Mouse (Mus musculus): ENCODE results near the gene Tmem238. TPM values are rescaled to one million over a fixed set of nuclear protein-coding genes. Genes with fewer than 3 reads are reported as not detected.

Tmem238 gene
- polyA plus RNA-seq, 1 experiment from 2014 or later: 4.8 TPM

- H3K9ac ChIP-seq: no peak overlapping the region
- no peak overlapping the region for H3K4me3 ChIP-seq
- H3K36me3 ChIP-seq: peaks cover 49% of the 10 kb centered on the region
- WGBS: 42% methylated on average over 2 of the region's 2 CpGs
- H3K4me2 ChIP-seq: no peak overlapping the region
- no peaks in the 10 kb centered on the region for H3K27me3 ChIP-seq (replicated peaks)
- H3K9me3 ChIP-seq (replicated peaks): no peaks in the 10 kb centered on the region
- ATAC-seq (ENCODE audit: insufficient number of reproducible peaks, low FRiP score): no peak
- H3K27ac ChIP-seq (ENCODE audit: poor library complexity, severe bottlenecking): no peak overlapping the region
- H3K4me1 ChIP-seq (replicated peaks): peaks cover 35% of the 10 kb centered on the region
Observed at GRCm38 (mm10) chr7:4743354-4743753, 46.1 kb downstream of the Tmem238 start.

GRCm38 (mm10) chr7:4742482-4742819 is 47.0 kb downstream of the Tmem238 start:
- ATAC-seq (ENCODE audit: insufficient number of reproducible peaks, low FRiP score): no peak
- peak overlapping the region; percentile 91 for H3K4me2 ChIP-seq
- H3K27ac ChIP-seq (ENCODE audit: poor library complexity, severe bottlenecking): no peak overlapping the region
- peak overlapping the region; percentile 28 for H3K9ac ChIP-seq
- no peak overlapping the region for H3K4me3 ChIP-seq
- no peaks in the 10 kb centered on the region for H3K27me3 ChIP-seq (replicated peaks)
- WGBS: 84% methylated on average over 6 of the region's 6 CpGs
- H3K4me1 ChIP-seq (replicated peaks): peaks cover 35% of the 10 kb centered on the region
- no peaks in the 10 kb centered on the region for H3K9me3 ChIP-seq (replicated peaks)
- H3K36me3 ChIP-seq: peaks cover 49% of the 10 kb centered on the region

GRCm38 (mm10) chr7:4741672-4742481 is 47.6 kb downstream of the Tmem238 start:
- 78% methylated on average over 21 of the region's 21 CpGs for WGBS
- Histone ChIP-seq H3K27me3 (replicated peaks) (no peaks in the 10 kb centered on the region), H3K9ac (peak overlapping the region; percentile 28), H3K4me2 (peak overlapping the region; percentile 91), H3K27ac (ENCODE audit: poor library complexity, severe bottlenecking) (peak overlapping the region; percentile 93), H3K36me3 (peaks cover 46% of the 10 kb centered on the region), H3K9me3 (replicated peaks) (no peaks in the 10 kb centered on the region), H3K4me3 (peak overlapping the region; percentile 88), H3K4me1 (replicated peaks) (peaks cover 33% of the 10 kb centered on the region)
- ATAC-seq (ENCODE audit: insufficient number of reproducible peaks, low FRiP score): no peak

- Histone ChIP-seq H3K4me1 (replicated peaks) (peaks cover 28% of the 10 kb centered on the region), H3K27ac (ENCODE audit: poor library complexity, severe bottlenecking) (peak overlapping the region; percentile 93), H3K4me3 (peak overlapping the region; percentile 88), H3K27me3 (replicated peaks) (no peaks in the 10 kb centered on the region), H3K9ac (peak overlapping the region; percentile 94), H3K9me3 (replicated peaks) (no peaks in the 10 kb centered on the region), H3K36me3 (peaks cover 39% of the 10 kb centered on the region), H3K4me2 (peak overlapping the region; percentile 91)
- 5% methylated on average over 4 of the region's 4 CpGs for WGBS
- peak; percentile 33; the same call in 1 of the 2 replicates for ATAC-seq (ENCODE audit: insufficient number of reproducible peaks, low FRiP score)
Observed at GRCm38 (mm10) chr7:4741151-4741550, 48.3 kb downstream of the Tmem238 start.

- Histone ChIP-seq H3K36me3 (peaks cover 31% of the 10 kb centered on the region), H3K27ac (ENCODE audit: poor library complexity, severe bottlenecking) (peak overlapping the region; percentile 93), H3K27me3 (replicated peaks) (no peaks in the 10 kb centered on the region), H3K9ac (peak overlapping the region; percentile 94), H3K4me3 (peak overlapping the region; percentile 88), H3K9me3 (replicated peaks) (no peaks in the 10 kb centered on the region), H3K4me1 (replicated peaks) (peaks cover 28% of the 10 kb centered on the region), H3K4me2 (peak overlapping the region; percentile 91)
- 2% methylated on average over 12 of the region's 14 CpGs for WGBS
- peak; percentile 25 for ATAC-seq (ENCODE audit: insufficient number of reproducible peaks, low FRiP score)
Observed at GRCm38 (mm10) chr7:4740309-4740727, 49.1 kb downstream of the Tmem238 start.

GRCm38 (mm10) chr7:4739544-4740275 is 49.7 kb downstream of the Tmem238 start, which contains the start of gene Kmt5c:
Gene Kmt5c, plus strand, starts transcription at chr7:4740115.
- Histone ChIP-seq H3K9me3 (replicated peaks) (no peaks in the 10 kb centered on the region), H3K27me3 (replicated peaks) (no peaks in the 10 kb centered on the region), H3K27ac (ENCODE audit: poor library complexity, severe bottlenecking) (peak within 1 kb of the TSS; percentile 93), H3K4me1 (replicated peaks) (peaks cover 28% of the 10 kb centered on the region), H3K4me3 (peak within 1 kb of the TSS; percentile 88), H3K36me3 (peaks cover 25% of the 10 kb centered on the region), H3K4me2 (peak within 1 kb of the TSS; percentile 91), H3K9ac (peak within 1 kb of the TSS; percentile 94)
- under 1% methylated on average over 36 of the region's 44 CpGs for WGBS
- peak; percentile 95 for ATAC-seq (ENCODE audit: insufficient number of reproducible peaks, low FRiP score)

GRCm38 (mm10) chr7:4739041-4739543 is 50.4 kb downstream of the Tmem238 start:
- H3K4me3 ChIP-seq: peak overlapping the region; percentile 41
- H3K4me1 ChIP-seq (replicated peaks): peaks cover 28% of the 10 kb centered on the region
- peak overlapping the region; percentile 70 for H3K27ac ChIP-seq (ENCODE audit: poor library complexity, severe bottlenecking)
- WGBS: 52% methylated on average over 10 of the region's 10 CpGs
- H3K9me3 ChIP-seq (replicated peaks): no peaks in the 10 kb centered on the region
- ATAC-seq (ENCODE audit: insufficient number of reproducible peaks, low FRiP score): no peak
- peak overlapping the region; percentile 67 for H3K4me2 ChIP-seq
- H3K9ac ChIP-seq: no peak overlapping the region; the same call in 1 of the 2 replicates
- H3K27me3 ChIP-seq (replicated peaks): no peaks in the 10 kb centered on the region
- peaks cover 19% of the 10 kb centered on the region for H3K36me3 ChIP-seq

Other genes with a start within 250 kb of the Tmem238 start
- 1.4 and 1.6 TPM in 2 replicates for gene Syt5, start 242.1 kb downstream of the Tmem238 start, polyA plus RNA-seq (2016; fragmentation: Nextera tagmentation; extraction: Ambion mirVana)
- gene Ptprh, start 185.6 kb downstream of the Tmem238 start, polyA plus RNA-seq (2016; fragmentation: Nextera tagmentation; extraction: Ambion mirVana): not detected in 2 replicates
- gene Tmem86b, start 158.2 kb downstream of the Tmem238 start, polyA plus RNA-seq (2016; fragmentation: Nextera tagmentation; extraction: Ambion mirVana): 3.2 and 3.7 TPM in 2 replicates
- gene Ppp6r1, start 130.6 kb downstream of the Tmem238 start, polyA plus RNA-seq (2016; fragmentation: Nextera tagmentation; extraction: Ambion mirVana): 9.8 and 10.2 TPM in 2 replicates
- gene Hspbp1, start 104.6 kb downstream of the Tmem238 start, polyA plus RNA-seq (2016; fragmentation: Nextera tagmentation; extraction: Ambion mirVana): 78.2 and 84.7 TPM in 2 replicates
- 1.0 and 1.7 TPM in 2 replicates for gene Brsk1, start 99.1 kb downstream of the Tmem238 start, polyA plus RNA-seq (2016; fragmentation: Nextera tagmentation; extraction: Ambion mirVana)
- 0.08 TPM in 1 of 2 replicates, not detected in the other for gene Tmem150b, start 64.4 kb downstream of the Tmem238 start, polyA plus RNA-seq (2016; fragmentation: Nextera tagmentation; extraction: Ambion mirVana)
- gene Kmt5c, start 49.5 kb downstream of the Tmem238 start, polyA plus RNA-seq (2016; fragmentation: Nextera tagmentation; extraction: Ambion mirVana): 60.7 and 65.0 TPM in 2 replicates
- 41.0 and 44.4 TPM in 2 replicates for gene Cox6b2, start 36.6 kb downstream of the Tmem238 start, polyA plus RNA-seq (2016; fragmentation: Nextera tagmentation; extraction: Ambion mirVana)
- gene Fam71e2, start 18.4 kb downstream of the Tmem238 start, polyA plus RNA-seq (2016; fragmentation: Nextera tagmentation; extraction: Ambion mirVana): not detected in 2 replicates
- 0.28 TPM in 1 of 2 replicates, not detected in the other for gene Il11, start 6.8 kb downstream of the Tmem238 start, polyA plus RNA-seq (2016; fragmentation: Nextera tagmentation; extraction: Ambion mirVana)
- gene Tmem190, start 6.7 kb downstream of the Tmem238 start, polyA plus RNA-seq (2016; fragmentation: Nextera tagmentation; extraction: Ambion mirVana): not detected in 2 replicates
- gene Rpl28, start 3.2 kb upstream of the Tmem238 start, polyA plus RNA-seq (2016; fragmentation: Nextera tagmentation; extraction: Ambion mirVana): 279 and 284 TPM in 2 replicates
- gene Ube2s, start 22.9 kb upstream of the Tmem238 start, polyA plus RNA-seq (2016; fragmentation: Nextera tagmentation; extraction: Ambion mirVana): 344 and 363 TPM in 2 replicates
- gene Shisa7, start 55.0 kb upstream of the Tmem238 start, polyA plus RNA-seq (2016; fragmentation: Nextera tagmentation; extraction: Ambion mirVana): 0.05 TPM in 1 of 2 replicates, not detected in the other
- gene Isoc2b, start 80.6 kb upstream of the Tmem238 start, polyA plus RNA-seq (2016; fragmentation: Nextera tagmentation; extraction: Ambion mirVana): 3.9 and 4.4 TPM in 2 replicates
- 0.74 and 1.0 TPM in 2 replicates for gene Isoc2a, start 87.5 kb upstream of the Tmem238 start, polyA plus RNA-seq (2016; fragmentation: Nextera tagmentation; extraction: Ambion mirVana)
- gene Gm36210, start 116.9 kb upstream of the Tmem238 start, polyA plus RNA-seq (2016; fragmentation: Nextera tagmentation; extraction: Ambion mirVana): 0.27 and 0.30 TPM in 2 replicates
- gene Zfp628, start 125.6 kb upstream of the Tmem238 start, polyA plus RNA-seq (2016; fragmentation: Nextera tagmentation; extraction: Ambion mirVana): 2.6 and 2.9 TPM in 2 replicates
- gene Nat14, start 132.4 kb upstream of the Tmem238 start, polyA plus RNA-seq (2016; fragmentation: Nextera tagmentation; extraction: Ambion mirVana): 4.6 and 5.5 TPM in 2 replicates
- gene Ssc5d, start 136.1 kb upstream of the Tmem238 start, polyA plus RNA-seq (2016; fragmentation: Nextera tagmentation; extraction: Ambion mirVana): 1.5 and 1.7 TPM in 2 replicates
- gene Sbk2, start 174.8 kb upstream of the Tmem238 start, polyA plus RNA-seq (2016; fragmentation: Nextera tagmentation; extraction: Ambion mirVana): 2.1 and 2.6 TPM in 2 replicates
- gene Sbk3, start 181.5 kb upstream of the Tmem238 start, polyA plus RNA-seq (2016; fragmentation: Nextera tagmentation; extraction: Ambion mirVana): 0.08 and 0.17 TPM in 2 replicates
- gene Zfp579, start 206.5 kb upstream of the Tmem238 start, polyA plus RNA-seq (2016; fragmentation: Nextera tagmentation; extraction: Ambion mirVana): 26.0 and 29.3 TPM in 2 replicates
- 9.8 and 10.4 TPM in 2 replicates for gene Zfp524, start 224.8 kb upstream of the Tmem238 start, polyA plus RNA-seq (2016; fragmentation: Nextera tagmentation; extraction: Ambion mirVana)
- 28.9 and 31.2 TPM in 2 replicates for gene Fiz1, start 225.0 kb upstream of the Tmem238 start, polyA plus RNA-seq (2016; fragmentation: Nextera tagmentation; extraction: Ambion mirVana)
- not detected in 2 replicates for gene Gm44973, start 225.8 kb upstream of the Tmem238 start, polyA plus RNA-seq (2016; fragmentation: Nextera tagmentation; extraction: Ambion mirVana)
- gene Zfp865, start 230.7 kb upstream of the Tmem238 start, polyA plus RNA-seq (2016; fragmentation: Nextera tagmentation; extraction: Ambion mirVana): 5.1 and 5.4 TPM in 2 replicates
- 1.5 and 1.7 TPM in 2 replicates for gene Ccdc106, start 230.9 kb upstream of the Tmem238 start, polyA plus RNA-seq (2016; fragmentation: Nextera tagmentation; extraction: Ambion mirVana)
- gene 4632433K11Rik, start 244.5 kb upstream of the Tmem238 start, polyA plus RNA-seq (2016; fragmentation: Nextera tagmentation; extraction: Ambion mirVana): not detected in 2 replicates
- gene Zfp784, start 248.8 kb upstream of the Tmem238 start, polyA plus RNA-seq (2016; fragmentation: Nextera tagmentation; extraction: Ambion mirVana): 3.6 and 4.9 TPM in 2 replicates